Mouse (Mus musculus) T-helper 2 cell (primary cell): ENCODE results near the gene St7l.

Source experiments
- in situ Hi-C: fragments of 300-600 bp; cut with MboI, MseI; formaldehyde crosslinking; loops from one replicate; pipeline ENCODE4 v1.15.1; 2025; ENCODE audit warnings: high pct_unique_total_duplicates

St7l gene

GRCm38 (mm10) chr3:104896141-104896540 is 32.3 kb downstream of the St7l start:
- in situ Hi-C loops = no loop called here

GRCm38 (mm10) chr3:104901154-104901553 is 37.3 kb downstream of the St7l start:
- in situ Hi-C loops = no loop called here

GRCm38 (mm10) chr3:104905389-104905788 is 41.6 kb downstream of the St7l start:
- in situ Hi-C loops = no loop called here

- in situ Hi-C loops = no loop called here
These were observed 42.2 kb downstream of the St7l start for GRCm38 (mm10) chr3:104906007-104906406.

GRCm38 (mm10) chr3:104909195-104909594 is 45.4 kb downstream of the St7l start:
- in situ Hi-C loops = no loop called here

GRCm38 (mm10) chr3:104914986-104915385 is 51.2 kb downstream of the St7l start:
- in situ Hi-C loops = no loop called here

- in situ Hi-C loops = no loop called here
These were observed 65.6 kb downstream of the St7l start for GRCm38 (mm10) chr3:104929385-104929784.

- in situ Hi-C loops = no loop called here
These were observed 74.0 kb downstream of the St7l start for GRCm38 (mm10) chr3:104937728-104938305.

- in situ Hi-C loops = no loop called here
These were observed 74.5 kb downstream of the St7l start for GRCm38 (mm10) chr3:104938327-104938726.

GRCm38 (mm10) chr3:104940691-104941090 is 76.9 kb downstream of the St7l start:
- in situ Hi-C loops = no loop called here

GRCm38 (mm10) chr3:104942682-104943081 is 78.9 kb downstream of the St7l start:
- in situ Hi-C loops = no loop called here

GRCm38 (mm10) chr3:104943333-104943732 is 79.5 kb downstream of the St7l start:
- in situ Hi-C loops = no loop called here

GRCm38 (mm10) chr3:104944894-104945293 is 81.1 kb downstream of the St7l start:
- in situ Hi-C loops = no loop called here

GRCm38 (mm10) chr3:104950926-104951325 is 87.1 kb downstream of the St7l start:
- in situ Hi-C loops = no loop called here

- in situ Hi-C loops = no loop called here
These were observed 89.3 kb downstream of the St7l start for GRCm38 (mm10) chr3:104952891-104953670.

- in situ Hi-C loops = no loop called here
These were observed 90.3 kb downstream of the St7l start for GRCm38 (mm10) chr3:104954137-104954536.

- in situ Hi-C loops = no loop called here
These were observed 90.7 kb downstream of the St7l start for GRCm38 (mm10) chr3:104954551-104954950.

GRCm38 (mm10) chr3:104956131-104956581 is 92.4 kb downstream of the St7l start:
- in situ Hi-C loops = no loop called here

GRCm38 (mm10) chr3:104960026-104961000 is 96.5 kb downstream of the St7l start:
- in situ Hi-C loops = no loop called here

- in situ Hi-C loops = no loop called here
These were observed 97.6 kb downstream of the St7l start, which contains the start of gene Wnt2b for GRCm38 (mm10) chr3:104961066-104962059. TSS of gene Wnt2b (minus strand) at chr3:104961921.

GRCm38 (mm10) chr3:104962141-104962611 is 98.4 kb downstream of the St7l start:
- in situ Hi-C loops = no loop called here
